Mouse (Mus musculus): ENCODE data around the gene Tent5c. TPM values are rescaled to one million over a fixed set of nuclear protein-coding genes. Genes with fewer than 3 reads are reported as not detected.
"Not testable (repeated sequence)": the region's sequence is repeated elsewhere in the genome, so short reads cannot be mapped to it uniquely, and the experiment has no call there.

Gene Tent5c
- total and polyA plus RNA-seq, 3 experiments = 2.0 to 3.6 TPM; not detected in 1

GRCm38 (mm10) chr3:100415671-100416070 is 73.5 kb downstream of the Tent5c start:
- Histone ChIP-seq H3K9ac (ENCODE audit: control insufficient read depth, low read depth, low read length, poor library complexity, severe bottlenecking) (no peak overlapping the region), H3K27ac (ENCODE audit: control insufficient read depth, low read depth, low read length) (no peak overlapping the region), H3K27me3 (ENCODE audit: control insufficient read depth in 1 of 2, insufficient read depth in 2 of 2, low read length in 2 of 2) (no peaks in the 10 kb centered on the region), H3K4me1 (ENCODE audit: control insufficient read depth in 1 of 2, insufficient read depth in 2 of 2, low read length in 2 of 2) (no peaks in the 10 kb centered on the region), H3K79me2 (ENCODE audit: control insufficient read depth, insufficient read depth, low read length, poor library complexity) (no peaks in the 10 kb centered on the region), H3K4me3 (ENCODE audit: control insufficient read depth in 1 of 2, insufficient read depth in 1 of 2, low read depth in 2 of 2, low read length in 2 of 2) (no peak overlapping the region), H3K9me3 (replicated peaks; ENCODE audit: insufficient read depth, low read length) (no peaks in the 10 kb centered on the region), H3K36me3 (ENCODE audit: control insufficient read depth in 1 of 2, insufficient read depth in 2 of 2, low read length in 2 of 2) (no peaks in the 10 kb centered on the region)
- no peak for TF ChIP-seq CTCF (IDR thresholded peaks at IDR 0.05 in 2 of 3, conservative IDR thresholded peaks at IDR 0.05 in 1 of 3; ENCODE audit: control insufficient read depth in 1 of 3, insufficient read depth in 1 of 3, low read depth in 2 of 3, low read length in 3 of 3, poor library complexity in 1 of 3, severe bottlenecking in 1 of 3)
- TF ChIP-seq POLR2A (IDR thresholded peaks at IDR 0.05; ENCODE audit: control insufficient read depth in 1 of 2, insufficient read depth in 1 of 2, low read depth in 1 of 2, low read length in 2 of 2, poor library complexity in 1 of 2) = no peak
- TF ChIP-seq MXI1 (IDR thresholded peaks at IDR 0.05; ENCODE audit: low read depth, low read length) = no peak
- TF ChIP-seq ZMIZ1 (IDR thresholded peaks at IDR 0.05; ENCODE audit: low read depth, low read length) = no peak
- no peak for TF ChIP-seq MEF2A (IDR thresholded peaks at IDR 0.05; ENCODE audit: extremely low read depth, insufficient replicate concordance, low read depth, low read length, poor library complexity, severe bottlenecking)
- TF ChIP-seq RAD21 (IDR thresholded peaks at IDR 0.05; ENCODE audit: low read depth, low read length) = no peak
- DNase-seq (ENCODE audit: low read depth, low spot score) = no peak

GRCm38 (mm10) chr3:100413586-100413985 is 75.5 kb downstream of the Tent5c start:
- not testable (repeated sequence) for H3K4me1 ChIP-seq (ENCODE audit: control insufficient read depth in 1 of 2, insufficient read depth in 2 of 2, low read length in 2 of 2); H3K4me3 ChIP-seq (ENCODE audit: control insufficient read depth in 1 of 2, insufficient read depth in 1 of 2, low read depth in 2 of 2, low read length in 2 of 2); H3K9me3 ChIP-seq (replicated peaks; ENCODE audit: insufficient read depth, low read length); H3K9ac ChIP-seq (ENCODE audit: control insufficient read depth, low read depth, low read length, poor library complexity, severe bottlenecking); H3K79me2 ChIP-seq (ENCODE audit: control insufficient read depth, insufficient read depth, low read length, poor library complexity); H3K27me3 ChIP-seq (ENCODE audit: control insufficient read depth in 1 of 2, insufficient read depth in 2 of 2, low read length in 2 of 2); H3K27ac ChIP-seq (ENCODE audit: control insufficient read depth, low read depth, low read length); DNase-seq (ENCODE audit: low read depth, low spot score); H3K36me3 ChIP-seq (ENCODE audit: control insufficient read depth in 1 of 2, insufficient read depth in 2 of 2, low read length in 2 of 2)

GRCm38 (mm10) chr3:100411945-100412344 is 77.2 kb downstream of the Tent5c start:
- Histone ChIP-seq H3K9ac (ENCODE audit: control insufficient read depth, low read depth, low read length, poor library complexity, severe bottlenecking) (no peak overlapping the region), H3K4me3 (ENCODE audit: control insufficient read depth in 1 of 2, insufficient read depth in 1 of 2, low read depth in 2 of 2, low read length in 2 of 2) (no peak overlapping the region), H3K27ac (ENCODE audit: control insufficient read depth, low read depth, low read length) (no peak overlapping the region), H3K79me2 (ENCODE audit: control insufficient read depth, insufficient read depth, low read length, poor library complexity) (no peaks in the 10 kb centered on the region), H3K4me1 (ENCODE audit: control insufficient read depth in 1 of 2, insufficient read depth in 2 of 2, low read length in 2 of 2) (no peaks in the 10 kb centered on the region), H3K36me3 (ENCODE audit: control insufficient read depth in 1 of 2, insufficient read depth in 2 of 2, low read length in 2 of 2) (no peaks in the 10 kb centered on the region), H3K27me3 (ENCODE audit: control insufficient read depth in 1 of 2, insufficient read depth in 2 of 2, low read length in 2 of 2) (no peaks in the 10 kb centered on the region), H3K9me3 (replicated peaks; ENCODE audit: insufficient read depth, low read length) (no peaks in the 10 kb centered on the region)
- DNase-seq (ENCODE audit: low read depth, low spot score) = no peak
- no peak for TF ChIP-seq MAFK (IDR thresholded peaks at IDR 0.05; ENCODE audit: borderline replicate concordance, low read depth, low read length)
- TF ChIP-seq ZKSCAN1 (IDR thresholded peaks at IDR 0.05; ENCODE audit: low read depth, low read length) = no peak
- no peak for TF ChIP-seq POLR2AphosphoS2 (IDR thresholded peaks at IDR 0.05; ENCODE audit: low read length)
- TF ChIP-seq ETS1 (IDR thresholded peaks at IDR 0.05; ENCODE audit: low read depth, low read length) = no peak
- TF ChIP-seq USF2 (IDR thresholded peaks at IDR 0.05; ENCODE audit: borderline replicate concordance in 1 of 2, insufficient read depth in 1 of 2, low read depth in 1 of 2, low read length in 2 of 2) = no peak
- no peak for TF ChIP-seq SMC3 (IDR thresholded peaks at IDR 0.05; ENCODE audit: low read depth, low read length)
- no peak for TF ChIP-seq CHD1 (IDR thresholded peaks at IDR 0.05; ENCODE audit: low read depth, low read length)
- TF ChIP-seq MYB (IDR thresholded peaks at IDR 0.05; ENCODE audit: low read depth, low read length) = no peak
- no peak for TF ChIP-seq GATA1 (IDR thresholded peaks at IDR 0.05; ENCODE audit: low read depth, low read length)
- no peak for TF ChIP-seq NRF1 (IDR thresholded peaks at IDR 0.05; ENCODE audit: insufficient read depth, low read depth, low read length, poor library complexity, severe bottlenecking)
- TF ChIP-seq MXI1 (IDR thresholded peaks at IDR 0.05; ENCODE audit: low read depth, low read length) = no peak
- no peak for TF ChIP-seq TBP (IDR thresholded peaks at IDR 0.05; ENCODE audit: low read depth, low read length)

All from MEL (cell line).